Mouse (Mus musculus): ENCODE measurements around the gene Rab5if. TPM values are rescaled to one million over a fixed set of nuclear protein-coding genes. Genes with fewer than 3 reads are reported as not detected.

The Rab5if gene
- 72.8 and 128 TPM in 2 replicates for polyA plus RNA-seq (2012; ENCODE audit: low replicate concordance)

DNA sequence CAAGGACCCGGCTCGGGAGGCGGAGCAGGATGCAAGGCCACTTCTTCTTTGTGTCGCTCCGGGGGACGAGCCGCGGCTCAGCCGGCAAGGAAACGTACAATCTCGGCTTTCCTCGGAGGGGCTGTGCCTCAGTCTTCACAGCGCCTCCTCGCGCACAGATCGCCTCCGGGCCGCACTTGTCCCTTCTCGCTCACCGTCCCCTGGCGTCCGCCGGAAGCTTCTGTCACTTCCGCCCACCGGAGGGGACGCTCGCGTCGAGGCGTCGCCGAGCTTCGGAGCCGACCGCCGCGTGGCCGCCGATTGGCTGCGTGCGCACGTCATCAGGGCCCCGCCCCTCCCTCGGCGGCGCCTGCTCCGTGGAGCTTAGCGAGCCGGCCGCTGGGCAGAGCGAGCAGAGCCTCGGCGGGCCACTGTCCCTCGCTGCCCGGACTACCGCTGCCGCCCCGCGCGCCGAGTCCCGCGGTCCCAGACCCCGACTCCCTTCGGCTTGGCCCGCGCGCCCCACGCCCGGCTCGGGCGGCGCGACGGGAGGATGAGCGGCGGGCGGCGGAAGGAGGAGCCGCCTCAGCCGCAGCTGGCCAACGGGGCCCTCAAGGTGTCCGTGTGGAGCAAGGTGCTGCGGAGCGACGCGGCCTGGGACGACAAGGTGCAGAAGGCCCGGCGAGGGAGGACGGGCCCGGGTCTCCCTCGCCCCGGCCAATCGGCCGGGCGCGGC, at the start of gene Rab5if:
Gene Rab5if, plus strand, starts transcription at position 357 of the 715 bp plus-strand sequence.

DNA sequence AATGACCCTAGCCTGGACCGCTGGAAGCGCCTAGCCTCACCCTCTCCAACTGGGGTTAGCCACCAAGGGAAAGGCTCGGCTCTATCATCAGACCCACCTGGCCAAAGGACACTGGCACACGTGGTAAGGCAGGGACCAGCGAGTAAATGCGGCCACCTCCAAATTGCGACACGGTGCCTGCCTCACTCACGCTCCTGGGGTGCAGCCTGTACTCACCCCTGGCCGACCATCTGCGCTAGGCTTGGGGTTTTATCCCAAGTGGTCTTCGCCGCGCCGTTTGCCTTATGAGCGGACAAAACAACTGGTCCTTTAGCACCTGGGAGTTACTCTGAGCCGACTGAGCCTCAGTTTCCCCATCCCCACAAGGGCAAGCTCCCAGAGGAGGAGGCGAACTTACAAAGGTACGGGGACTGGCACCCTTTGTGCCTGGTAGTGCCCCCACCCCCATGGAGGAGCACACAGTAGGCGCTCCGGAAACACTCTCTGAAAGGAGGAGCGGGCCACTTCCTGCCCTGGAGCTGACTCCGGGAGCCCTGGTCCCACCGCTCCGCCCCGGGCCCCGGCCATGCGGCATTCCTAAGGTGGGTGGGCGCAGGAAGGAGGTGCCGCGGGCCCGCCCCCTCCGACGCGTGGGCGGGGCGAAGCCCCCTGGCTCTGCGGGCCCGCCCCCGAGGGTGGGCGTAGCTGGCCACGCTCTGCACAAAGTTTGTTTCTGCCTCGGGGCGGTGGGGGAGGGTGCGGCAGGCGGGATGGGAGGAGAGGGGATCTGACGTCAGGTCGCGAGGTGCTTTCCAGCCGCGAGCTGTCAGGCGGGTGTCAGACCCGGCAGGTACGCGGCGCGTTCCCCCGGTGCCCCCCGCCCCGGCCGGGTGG, 23.4 kb upstream of the Rab5if start, which contains the start of gene Tgif2:
Gene Tgif2, plus strand, starts transcription at position 689 of the 873 bp plus-strand sequence.

DNA sequence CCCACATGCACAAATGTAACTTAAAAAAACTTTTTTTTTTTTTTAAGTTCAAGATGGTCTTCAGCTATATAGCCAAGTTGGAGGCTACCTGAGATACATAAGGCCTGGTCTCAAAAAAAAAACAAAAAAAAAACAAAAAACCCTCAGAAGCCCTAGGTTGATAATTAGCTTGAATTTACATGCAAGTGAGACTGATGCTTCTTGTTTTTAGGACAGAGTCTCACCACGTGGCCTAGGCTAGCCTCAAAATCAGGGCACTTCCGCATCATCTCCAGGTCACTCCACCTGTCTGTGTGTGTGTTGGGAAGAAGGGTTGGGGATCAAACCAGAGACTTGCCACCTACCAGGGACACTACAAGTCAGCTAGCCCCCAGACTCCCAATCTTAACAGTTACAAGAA, 5.1 kb upstream of the Rab5if start, which contains the start of gene 4930518I15Rik:
Gene 4930518I15Rik, minus strand, starts transcription at position 112 of the 400 bp plus-strand sequence.

DNA sequence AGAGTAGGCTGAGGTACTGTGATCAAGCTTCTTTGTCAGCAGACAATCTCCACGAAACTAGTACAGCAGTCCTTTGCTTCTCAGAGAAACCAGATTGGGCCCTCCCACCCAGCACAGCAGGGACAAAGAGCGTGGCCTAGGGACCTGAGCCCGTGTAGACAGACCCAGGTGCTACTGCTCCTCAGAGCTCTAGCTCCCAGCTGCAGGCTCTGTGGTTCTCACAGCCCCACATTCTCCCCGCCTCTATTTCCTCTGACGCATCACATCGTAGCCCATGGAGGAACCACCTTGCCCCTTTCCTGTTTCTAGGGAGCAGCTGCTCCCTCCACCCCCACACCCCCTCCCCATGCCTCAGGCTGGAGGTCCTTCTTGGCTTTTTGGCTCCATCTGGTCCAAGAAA, 24.1 kb downstream of the Rab5if start, which contains the start of gene Sla2:
Gene Sla2, minus strand, starts transcription at position 176 of the 400 bp plus-strand sequence.

Other genes with a start within 250 kb of the Rab5if start
- 15.5 and 21.3 TPM in 2 replicates for gene Dlgap4, start 249.4 kb upstream of the Rab5if start, polyA plus RNA-seq (2012; ENCODE audit: low replicate concordance)
- gene Myl9, start 87.7 kb upstream of the Rab5if start, polyA plus RNA-seq (2012; ENCODE audit: low replicate concordance), result 3.3 and 6.0 TPM in 2 replicates
- gene Tgif2, start 23.1 kb upstream of the Rab5if start, polyA plus RNA-seq (2012; ENCODE audit: low replicate concordance), result 41.9 and 55.4 TPM in 2 replicates
- 0.53 and 1.4 TPM in 2 replicates for gene 4930518I15Rik, start 5.2 kb upstream of the Rab5if start, polyA plus RNA-seq (2012; ENCODE audit: low replicate concordance)
- gene Sla2, start 24.1 kb downstream of the Rab5if start, polyA plus RNA-seq (2012; ENCODE audit: low replicate concordance), result 1.3 and 2.1 TPM in 2 replicates
- 1.2 and 6.5 TPM in 2 replicates for gene Ndrg3, start 128.9 kb downstream of the Rab5if start, polyA plus RNA-seq (2012; ENCODE audit: low replicate concordance)
- 1.7 and 2.2 TPM in 2 replicates for gene Dsn1, start 144.0 kb downstream of the Rab5if start, polyA plus RNA-seq (2012; ENCODE audit: low replicate concordance)
- 18.3 and 30.3 TPM in 2 replicates for gene Soga1, start 216.1 kb downstream of the Rab5if start, polyA plus RNA-seq (2012; ENCODE audit: low replicate concordance)
- not detected in 2 replicates for gene Tldc2, start 223.9 kb downstream of the Rab5if start, polyA plus RNA-seq (2012; ENCODE audit: low replicate concordance)

Measured in leukemia stem cell, adult 10-12 weeks (primary cell).